Mouse (Mus musculus) midbrain, postnatal 0 days (tissue): ENCODE results near the gene Tnfsf4. TPM values are rescaled to one million over a fixed set of nuclear protein-coding genes. Genes with fewer than 3 reads are reported as not detected.

Source experiments
- ATAC-seq: fragments of 200-750 bp; cut with Nextera tagmentation; 2 replicates; pipeline ENCODE4 v1.8.0; 2017; ENCODE audit warnings: moderate number of reproducible peaks, mild to moderate bottlenecking, moderate TSS enrichment, moderate library complexity; ENCODE audit not compliant: low FRiP score
- DNase-seq: peaks from one replicate; pipeline ENCODE4 v3.0.0-alpha.2; 2015; ENCODE audit warnings: low spot score
- H3K27ac ChIP-seq: fragments of 300-500 bp; sonication (generic); 2 replicates; pipeline ENCODE4 v1.5.1; 2014; ENCODE audit warnings: low read depth, mild to moderate bottlenecking, low read length, mixed read lengths
- H3K27me3 ChIP-seq: fragments of 300-500 bp; sonication (generic); 2 replicates; pipeline ENCODE4 v1.6.1; 2014; ENCODE audit warnings: low read length, control low read depth, mixed read lengths; ENCODE audit not compliant: insufficient read depth
- H3K36me3 ChIP-seq: fragments of 300-500 bp; sonication (generic); 2 replicates; pipeline ENCODE4 v1.6.1; 2014; ENCODE audit warnings: low read length, control low read depth, mixed read lengths; ENCODE audit not compliant: insufficient read depth
- H3K4me1 ChIP-seq: fragments of 300-500 bp; sonication (generic); 2 replicates; pipeline ENCODE4 v1.6.1; 2014; ENCODE audit warnings: mild to moderate bottlenecking, control low read depth, antibody characterized with exemption, low read length, mixed read lengths; ENCODE audit not compliant: insufficient read depth
- H3K4me2 ChIP-seq: fragments of 300-500 bp; sonication (generic); 2 replicates; pipeline ENCODE4 v1.6.1; 2014; ENCODE audit warnings: low read depth, mild to moderate bottlenecking, low read length, mixed read lengths; ENCODE audit not compliant: poor library complexity, severe bottlenecking
- H3K4me3 ChIP-seq: fragments of 300-500 bp; sonication (generic); 2 replicates; pipeline ENCODE4 v1.5.1; 2014; ENCODE audit warnings: low read depth, mild to moderate bottlenecking, low read length, moderate library complexity
- H3K9ac ChIP-seq: fragments of 300-500 bp; sonication (generic); replicated peaks from 2 replicates; pipeline ENCODE4 v1.6.1; 2014; ENCODE audit warnings: mild to moderate bottlenecking, low read length, moderate library complexity, mixed read lengths; ENCODE audit not compliant: poor library complexity, severe bottlenecking
- H3K9me3 ChIP-seq: fragments of 300-500 bp; sonication (generic); 2 replicates; pipeline ENCODE4 v1.6.1; 2016; ENCODE audit warnings: low read length, control low read depth
- CTCF ChIP-seq: IDR thresholded peaks from 2 replicates; pipeline ENCODE4 v1.5.1; 2016; ENCODE audit warnings: antibody characterized with exemption, mild to moderate bottlenecking
- WGBS: fragments of 180-500 bp; shearing (Covaris S2); extraction: QIAGEN DNeasy Blood & Tissue Kit; methylation state at CpG from one replicate; pipeline ENCODE4 v1.1.7; 2014; 5-methylcytosine and 5-hydroxymethylcytosine counted together
- polyA plus RNA-seq: library from polyadenylated mRNA; unstranded; fragments of >200 nt; fragmentation: Nextera tagmentation; extraction: Ambion mirVana; gene quantifications from 2 replicates; pipeline ENCODE4 v1.2.1, GENCODE M21; 2015
- total RNA-seq: library from RNA; depleted of rRNA; stranded (reverse); fragments of >200 nt; gene quantifications from 2 replicates; pipeline ENCODE4 v1.2.3, GENCODE M21; 2014; rRNA removed

Tnfsf4 gene
- total and polyA plus RNA-seq, 2 experiments from 2014 or later, result not detected

DNA sequence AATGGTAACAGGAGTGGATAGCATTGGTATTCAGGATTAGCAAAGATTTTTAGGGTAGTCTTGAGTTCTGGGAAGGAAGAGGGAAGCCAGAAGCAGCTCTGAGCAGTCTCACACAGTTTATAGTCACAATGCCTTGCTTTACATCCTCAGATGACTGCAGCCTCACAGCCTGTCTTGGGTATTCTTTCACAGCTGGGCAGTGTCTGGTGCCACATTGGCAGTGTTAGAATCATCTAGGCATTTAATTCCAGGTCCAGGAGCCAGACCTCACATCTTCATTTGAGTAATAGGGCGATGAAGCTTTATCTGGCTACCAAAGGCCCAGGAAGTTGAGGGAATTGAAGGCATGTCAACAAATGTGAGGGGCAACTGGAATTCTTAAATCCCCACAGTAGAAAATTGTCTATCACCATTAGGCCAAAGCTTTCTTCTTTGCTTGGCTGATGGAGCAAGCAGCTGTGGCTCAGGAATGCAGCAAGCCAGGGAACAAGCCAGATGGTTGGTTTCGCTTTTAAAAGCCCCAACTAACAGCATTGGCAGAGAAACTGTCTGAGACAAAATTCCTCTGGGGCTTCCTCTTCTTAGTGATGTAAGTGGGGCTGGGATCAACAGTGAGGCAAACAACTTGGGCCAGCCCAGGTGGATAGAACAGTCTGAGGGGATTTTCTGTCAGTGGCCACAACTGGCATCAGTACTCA, 68.3 kb downstream of the Tnfsf4 start:
- H3K4me2 ChIP-seq, result no peak overlapping the region
- DNase-seq (peak; percentile 31), ATAC-seq (no peak)
- H3K36me3 ChIP-seq, result no peaks in the 10 kb centered on the region
- no peaks in the 10 kb centered on the region for H3K27me3 ChIP-seq
- no peak overlapping the region for H3K27ac ChIP-seq
- no peak for TF ChIP-seq CTCF
- no peaks in the 10 kb centered on the region for H3K4me1 ChIP-seq
- H3K4me3 ChIP-seq, result no peak overlapping the region
- H3K9me3 ChIP-seq, result no peaks in the 10 kb centered on the region
- no peak overlapping the region for H3K9ac ChIP-seq
- WGBS, result 69% methylated on average over 2 of the region's 2 CpGs

Other genes starting within 250 kb of the Tnfsf4 start
- not detected in 2 replicates for gene Tex50, start 236.1 kb upstream of the Tnfsf4 start, total RNA-seq
- gene Tex50, start 236.1 kb upstream of the Tnfsf4 start, polyA plus RNA-seq, result 0.23 and 0.73 TPM in 2 replicates
- gene Prdx6, start 144.2 kb upstream of the Tnfsf4 start, total RNA-seq, result 79.1 and 90.3 TPM in 2 replicates
- gene Prdx6, start 144.2 kb upstream of the Tnfsf4 start, polyA plus RNA-seq, result 159 and 160 TPM in 2 replicates
- gene Tnfsf18, start 99.2 kb downstream of the Tnfsf4 start, total RNA-seq, result 0.14 TPM in 1 of 2 replicates, not detected in the other
- gene Tnfsf18, start 99.2 kb downstream of the Tnfsf4 start, polyA plus RNA-seq, result not detected in 2 replicates